Mouse (Mus musculus): ENCODE data around the gene Erich6b. TPM values are rescaled to one million over a fixed set of nuclear protein-coding genes. Genes with fewer than 3 reads are reported as not detected.

The Erich6b gene
- polyA plus RNA-seq, 1 experiment, result not detected

DNA sequence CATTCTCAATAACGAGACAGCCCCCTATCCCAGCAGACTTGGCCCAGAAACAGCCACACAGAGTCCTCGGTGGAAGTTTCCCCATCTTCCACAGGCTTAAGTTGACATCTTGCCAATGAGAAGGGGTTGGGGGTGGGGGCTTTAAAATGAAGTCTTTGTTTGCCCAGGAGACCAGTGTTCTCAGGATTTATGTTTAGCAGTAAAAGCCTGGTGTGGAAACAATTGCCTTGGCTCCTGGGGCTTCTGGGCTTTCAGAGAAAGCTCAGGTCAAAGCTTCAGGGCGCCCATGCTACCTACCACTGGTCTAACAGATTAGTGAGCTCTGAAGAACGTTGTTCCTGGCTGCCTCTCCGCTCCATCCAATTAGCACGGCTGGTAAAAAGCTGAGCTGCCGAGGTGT, 6.0 kb upstream of the Erich6b start:
- Histone ChIP-seq H3K4me3 (ENCODE audit: insufficient read depth, low read depth, low read length) (no peak overlapping the region), H3K27me3 (replicated peaks; ENCODE audit: control insufficient read depth, insufficient read depth, low read length) (no peaks in the 10 kb centered on the region), H3K36me3 (ENCODE audit: control insufficient read depth, insufficient read depth, low read length) (no peaks in the 10 kb centered on the region), H3K27ac (ENCODE audit: insufficient read depth, low read depth, low read length) (no peak overlapping the region), H3K4me1 (ENCODE audit: control insufficient read depth, insufficient read depth, low read length) (no peaks in the 10 kb centered on the region)
- 70% methylated on average over 7 of the region's 7 CpGs for WGBS
- DNase-seq, result no peak
- no peak for TF ChIP-seq CTCF (conservative IDR thresholded peaks at IDR 0.05; ENCODE audit: insufficient read depth, insufficient read length, low read depth, low read length)
- no peak for TF ChIP-seq POLR2A (IDR thresholded peaks at IDR 0.05; ENCODE audit: low read depth, low read length)

GRCm38 (mm10) chr14:75637641-75638040, 4.4 kb upstream of the Erich6b start:
- DNase-seq, result no peak
- no peak for TF ChIP-seq POLR2A (IDR thresholded peaks at IDR 0.05; ENCODE audit: low read depth, low read length)
- TF ChIP-seq CTCF (conservative IDR thresholded peaks at IDR 0.05; ENCODE audit: insufficient read depth, insufficient read length, low read depth, low read length), result no peak
- H3K4me1 ChIP-seq (ENCODE audit: control insufficient read depth, insufficient read depth, low read length), result no peaks in the 10 kb centered on the region
- no peak overlapping the region for H3K27ac ChIP-seq (ENCODE audit: insufficient read depth, low read depth, low read length)
- no peak overlapping the region for H3K4me3 ChIP-seq (ENCODE audit: insufficient read depth, low read depth, low read length)
- 73% methylated on average over 4 of the region's 4 CpGs for WGBS
- H3K27me3 ChIP-seq (replicated peaks; ENCODE audit: control insufficient read depth, insufficient read depth, low read length), result no peaks in the 10 kb centered on the region
- H3K36me3 ChIP-seq (ENCODE audit: control insufficient read depth, insufficient read depth, low read length), result no peaks in the 10 kb centered on the region

DNA sequence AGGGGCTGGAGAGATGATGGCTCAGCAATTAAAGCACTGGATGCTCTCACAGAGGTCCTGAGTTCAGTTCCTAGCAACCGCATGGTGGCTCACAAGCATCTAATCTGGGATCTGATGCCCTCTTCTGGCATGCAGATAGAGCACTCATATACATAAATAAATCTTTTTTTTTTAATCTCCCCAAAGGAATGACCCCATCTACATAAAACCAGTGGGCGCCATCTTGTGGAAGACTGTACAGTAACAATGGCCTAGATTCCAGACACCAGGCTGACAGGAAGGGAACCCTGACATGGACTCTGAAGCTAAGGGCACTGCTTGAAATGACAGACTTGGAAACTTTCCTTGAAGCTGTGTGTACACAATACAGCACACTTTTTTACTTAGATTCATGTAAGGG, 1.2 kb upstream of the Erich6b start:
- H3K27ac ChIP-seq (ENCODE audit: insufficient read depth, low read depth, low read length), result no peak overlapping the region
- H3K4me3 ChIP-seq (ENCODE audit: insufficient read depth, low read depth, low read length), result no peak overlapping the region
- TF ChIP-seq POLR2A (IDR thresholded peaks at IDR 0.05; ENCODE audit: low read depth, low read length), result no peak
- TF ChIP-seq CTCF (conservative IDR thresholded peaks at IDR 0.05; ENCODE audit: insufficient read depth, insufficient read length, low read depth, low read length), result peak; percentile 33; the same call in 1 of the 2 replicates
- peak; percentile 52 for DNase-seq
- H3K27me3 ChIP-seq (replicated peaks; ENCODE audit: control insufficient read depth, insufficient read depth, low read length), result no peaks in the 10 kb centered on the region
- no peaks in the 10 kb centered on the region for H3K4me1 ChIP-seq (ENCODE audit: control insufficient read depth, insufficient read depth, low read length)
- no peaks in the 10 kb centered on the region for H3K36me3 ChIP-seq (ENCODE audit: control insufficient read depth, insufficient read depth, low read length)
- 90% methylated on average over 2 of the region's 2 CpGs for WGBS

DNA sequence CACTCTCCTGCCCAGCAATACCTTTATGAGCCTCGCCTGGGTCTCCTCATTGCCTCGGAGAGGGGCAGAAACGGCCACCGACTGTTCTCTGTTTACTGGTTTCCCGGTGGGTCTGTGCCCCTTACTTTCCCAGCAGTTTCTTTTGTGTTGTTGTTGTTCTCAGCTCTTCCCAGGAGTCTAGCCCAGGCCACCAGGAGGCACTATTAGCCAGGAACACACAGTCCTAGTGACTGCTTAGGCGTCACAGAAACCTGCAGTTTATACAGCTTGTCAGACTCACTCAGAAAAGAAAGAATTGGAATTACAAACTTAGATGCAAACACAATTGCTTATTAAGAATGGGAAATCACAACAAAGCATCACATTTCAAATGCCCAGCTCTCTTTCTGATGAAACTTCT, 690 bp upstream of the Erich6b start:
- Histone ChIP-seq H3K27ac (ENCODE audit: insufficient read depth, low read depth, low read length) (no peak overlapping the region), H3K36me3 (ENCODE audit: control insufficient read depth, insufficient read depth, low read length) (no peaks in the 10 kb centered on the region), H3K27me3 (replicated peaks; ENCODE audit: control insufficient read depth, insufficient read depth, low read length) (no peaks in the 10 kb centered on the region), H3K4me1 (ENCODE audit: control insufficient read depth, insufficient read depth, low read length) (no peaks in the 10 kb centered on the region), H3K4me3 (ENCODE audit: insufficient read depth, low read depth, low read length) (no peak overlapping the region)
- TF ChIP-seq POLR2A (IDR thresholded peaks at IDR 0.05; ENCODE audit: low read depth, low read length), result no peak
- peak; percentile 56 for TF ChIP-seq CTCF (conservative IDR thresholded peaks at IDR 0.05; ENCODE audit: insufficient read depth, insufficient read length, low read depth, low read length)
- DNase-seq, result peak; percentile 41
- 70% methylated on average over 6 of the region's 6 CpGs for WGBS

DNA sequence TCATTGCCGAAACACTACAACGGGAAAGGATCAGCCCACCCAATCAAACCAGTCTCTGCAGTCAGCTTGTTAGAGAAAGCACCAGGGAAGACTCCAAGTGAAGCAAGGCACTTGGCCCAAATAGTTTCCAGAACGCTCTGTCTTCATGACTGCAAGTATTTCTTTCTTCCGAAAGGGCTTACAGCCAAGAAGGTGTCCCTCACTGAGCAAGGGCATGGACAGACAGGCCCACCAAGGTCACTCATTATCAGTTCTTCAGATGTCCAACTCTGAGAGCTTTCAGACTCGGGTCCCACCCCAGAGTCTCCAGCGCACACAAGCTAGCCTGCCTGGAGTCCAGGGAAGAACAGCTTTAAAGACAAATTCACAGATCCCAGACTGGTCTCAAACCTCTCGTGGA, 3.4 kb downstream of the Erich6b start:
- WGBS, result 92% methylated on average over 7 of the region's 7 CpGs
- H3K4me3 ChIP-seq (ENCODE audit: insufficient read depth, low read depth, low read length), result no peak overlapping the region
- H3K4me1 ChIP-seq (ENCODE audit: control insufficient read depth, insufficient read depth, low read length), result no peaks in the 10 kb centered on the region
- DNase-seq, result no peak
- H3K27ac ChIP-seq (ENCODE audit: insufficient read depth, low read depth, low read length), result no peak overlapping the region
- TF ChIP-seq CTCF (conservative IDR thresholded peaks at IDR 0.05; ENCODE audit: insufficient read depth, insufficient read length, low read depth, low read length), result no peak
- TF ChIP-seq POLR2A (IDR thresholded peaks at IDR 0.05; ENCODE audit: low read depth, low read length), result no peak
- no peaks in the 10 kb centered on the region for H3K27me3 ChIP-seq (replicated peaks; ENCODE audit: control insufficient read depth, insufficient read depth, low read length)
- H3K36me3 ChIP-seq (ENCODE audit: control insufficient read depth, insufficient read depth, low read length), result no peaks in the 10 kb centered on the region

DNA sequence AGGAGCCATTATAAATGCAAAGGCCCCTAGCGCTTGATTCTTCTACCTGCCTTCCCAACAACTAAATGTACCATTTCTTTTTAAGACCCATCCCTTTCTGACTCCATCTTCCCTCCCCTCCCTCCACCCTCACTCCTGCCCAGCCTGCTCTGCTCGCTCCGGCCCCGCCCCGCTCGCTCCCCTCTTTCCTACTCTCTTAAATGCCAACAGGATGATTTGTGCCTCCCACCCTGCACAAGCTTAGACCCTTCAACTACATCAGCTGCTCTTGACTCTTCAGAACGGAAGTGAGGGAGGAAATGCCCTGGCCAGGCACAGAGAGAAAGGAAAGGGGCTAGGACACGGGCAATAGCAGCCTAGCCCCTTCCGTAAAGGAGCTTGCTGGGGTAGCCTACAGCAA, 4.0 kb downstream of the Erich6b start:
- Histone ChIP-seq H3K4me3 (ENCODE audit: insufficient read depth, low read depth, low read length) (no peak overlapping the region), H3K27ac (ENCODE audit: insufficient read depth, low read depth, low read length) (no peak overlapping the region), H3K27me3 (replicated peaks; ENCODE audit: control insufficient read depth, insufficient read depth, low read length) (no peaks in the 10 kb centered on the region), H3K4me1 (ENCODE audit: control insufficient read depth, insufficient read depth, low read length) (no peaks in the 10 kb centered on the region), H3K36me3 (ENCODE audit: control insufficient read depth, insufficient read depth, low read length) (no peaks in the 10 kb centered on the region)
- no peak for TF ChIP-seq POLR2A (IDR thresholded peaks at IDR 0.05; ENCODE audit: low read depth, low read length)
- no peak for TF ChIP-seq CTCF (conservative IDR thresholded peaks at IDR 0.05; ENCODE audit: insufficient read depth, insufficient read length, low read depth, low read length)
- DNase-seq, result no peak
- 50% methylated on average over 9 of the region's 9 CpGs for WGBS

DNA sequence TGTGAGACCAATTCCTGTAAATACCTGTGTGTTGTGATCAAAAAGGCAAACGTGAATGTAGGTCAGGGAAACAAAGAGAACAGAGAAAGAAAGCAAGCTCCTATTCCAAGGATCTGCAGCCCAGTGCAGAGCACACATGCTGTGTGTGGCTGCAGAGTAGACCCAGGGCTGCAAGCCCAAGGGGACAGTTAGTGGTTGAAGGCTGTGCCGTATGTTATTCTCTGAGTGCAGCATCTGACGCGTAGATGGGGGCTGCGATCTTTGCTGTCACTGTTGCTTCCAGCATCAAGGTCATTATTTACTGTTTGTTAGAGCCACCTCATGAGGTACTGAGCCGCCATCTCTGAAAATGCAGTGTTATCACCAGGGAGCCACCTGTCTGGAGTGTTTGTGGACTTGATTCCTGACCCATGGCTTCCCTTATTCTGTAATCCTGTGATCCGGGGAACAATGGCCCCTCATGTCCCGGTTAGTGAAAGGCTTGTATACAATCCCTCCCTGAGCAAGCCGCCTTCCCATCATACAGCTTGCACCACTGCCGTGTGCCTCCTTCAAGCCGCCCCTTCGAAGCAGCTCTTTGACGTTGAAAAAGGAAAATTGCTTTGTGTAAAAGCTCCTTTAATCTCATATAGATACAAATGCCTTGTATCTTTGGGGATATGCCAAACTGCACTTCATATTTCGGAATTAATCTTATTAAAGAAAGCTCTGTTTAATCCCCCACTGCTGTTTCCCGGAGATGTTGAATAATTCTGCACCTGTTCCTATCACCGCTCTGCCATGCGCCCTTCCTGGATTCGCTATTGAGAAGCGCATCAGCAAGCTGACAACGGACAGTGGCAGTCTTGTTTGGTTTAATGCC, 5.1 kb downstream of the Erich6b start:
- no peak for TF ChIP-seq CTCF (conservative IDR thresholded peaks at IDR 0.05; ENCODE audit: insufficient read depth, insufficient read length, low read depth, low read length)
- TF ChIP-seq POLR2A (IDR thresholded peaks at IDR 0.05; ENCODE audit: low read depth, low read length), result no peak
- H3K4me1 ChIP-seq (ENCODE audit: control insufficient read depth, insufficient read depth, low read length), result no peaks in the 10 kb centered on the region
- H3K27ac ChIP-seq (ENCODE audit: insufficient read depth, low read depth, low read length), result no peak overlapping the region
- no peak overlapping the region for H3K4me3 ChIP-seq (ENCODE audit: insufficient read depth, low read depth, low read length)
- no peaks in the 10 kb centered on the region for H3K36me3 ChIP-seq (ENCODE audit: control insufficient read depth, insufficient read depth, low read length)
- no peak for DNase-seq
- WGBS, result 78% methylated on average over 20 of the region's 20 CpGs
- H3K27me3 ChIP-seq (replicated peaks; ENCODE audit: control insufficient read depth, insufficient read depth, low read length), result no peaks in the 10 kb centered on the region

Measured in kidney, adult 2 months (tissue).